Mouse (Mus musculus): Measurements from ENCODE around the gene Mrpl30. TPM values are rescaled to one million over a fixed set of nuclear protein-coding genes. Genes with fewer than 3 reads are reported as not detected.

Mrpl30 gene
- polyA plus RNA-seq, 1 experiment from 2014 or later, result 271 TPM

Other genes with a start within 250 kb of the Mrpl30 start
- 0.65 and 0.95 TPM in 2 replicates for gene 2010300C02Rik, start 170.4 kb upstream of the Mrpl30 start, polyA plus RNA-seq (2014; fragmentation: Nextera tagmentation; extraction: Ambion mirVana)
- gene Tsga10, start 24.0 kb upstream of the Mrpl30 start, polyA plus RNA-seq (2014; fragmentation: Nextera tagmentation; extraction: Ambion mirVana), result 7.0 and 8.8 TPM in 2 replicates
- gene Lipt1, start 18.7 kb upstream of the Mrpl30 start, polyA plus RNA-seq (2014; fragmentation: Nextera tagmentation; extraction: Ambion mirVana), result 10.3 and 11.5 TPM in 2 replicates
- 28.5 and 30.9 TPM in 2 replicates for gene Mitd1, start 66 bp upstream of the Mrpl30 start, polyA plus RNA-seq (2014; fragmentation: Nextera tagmentation; extraction: Ambion mirVana)
- not detected in 2 replicates for gene Lyg2, start 26.0 kb downstream of the Mrpl30 start, polyA plus RNA-seq (2014; fragmentation: Nextera tagmentation; extraction: Ambion mirVana)
- not detected in 2 replicates for gene Lyg1, start 67.3 kb downstream of the Mrpl30 start, polyA plus RNA-seq (2014; fragmentation: Nextera tagmentation; extraction: Ambion mirVana)
- 176 and 177 TPM in 2 replicates for gene Txndc9, start 107.4 kb downstream of the Mrpl30 start, polyA plus RNA-seq (2014; fragmentation: Nextera tagmentation; extraction: Ambion mirVana)
- 28.6 and 33.3 TPM in 2 replicates for gene Eif5b, start 107.5 kb downstream of the Mrpl30 start, polyA plus RNA-seq (2014; fragmentation: Nextera tagmentation; extraction: Ambion mirVana)
- 26.3 and 32.8 TPM in 2 replicates for gene Rev1, start 239.3 kb downstream of the Mrpl30 start, polyA plus RNA-seq (2014; fragmentation: Nextera tagmentation; extraction: Ambion mirVana)

Measured in embryonic facial prominence, embryonic 11.5 days (tissue).